ENCODE assay signal across 27 mouse cellular contexts in the genomic region with DNA sequence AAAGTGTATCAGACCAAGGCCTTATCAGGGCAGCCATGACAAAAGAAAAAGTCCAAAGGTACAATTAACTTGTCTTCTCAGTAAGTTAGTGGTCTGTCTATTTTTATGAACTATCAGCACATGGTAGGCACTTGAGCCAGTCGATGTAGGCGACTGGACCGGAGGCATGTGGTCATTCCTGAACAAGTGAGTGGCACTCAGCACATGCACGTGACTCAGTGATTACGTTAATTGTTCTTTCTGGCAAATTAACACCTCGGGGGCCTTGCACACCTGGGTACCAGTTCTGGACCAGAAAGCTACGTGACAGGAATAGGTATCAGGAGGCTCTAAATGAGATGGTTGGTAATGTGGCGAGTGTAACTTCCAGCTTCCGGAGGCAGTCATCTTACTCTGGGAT. TPM values are rescaled to one million over a fixed set of nuclear protein-coding genes. Genes with fewer than 3 reads are reported as not detected.
DNase-seq lines count a peak whose midpoint lies in the region; ATAC-seq lines count a peak whose summit lies in the region.
"Had no signal": no experiment of that assay in that cellular context is flagged by ENCODE, and none has a peak within 500 bp of the region (broad histone marks: within the 10 kb centered on the region; RNA-seq: fewer than 3 reads in every experiment).

No protein-coding gene starts in this region.

- peak overlapping the region in 1 of 2 experiments; percentile 12; a peak in 2 of 4 replicates for H3K27ac ChIP-seq in heart, embryonic 14.5 days (replicated peaks in 1 of 2; ENCODE audit: control insufficient read depth in 1 of 2, insufficient read depth in 1 of 2, low read depth in 2 of 2, low read length in 2 of 2)
- H3K27ac ChIP-seq: embryonic facial prominence, embryonic 13.5 days; forebrain, embryonic 10.5 days; forebrain, embryonic 15.5 days; gastrocnemius, adult 2 months; hindbrain, embryonic 14.5 days; layer of hippocampus, adult 2 months; left cerebral cortex, adult 2 months; limb, embryonic 12.5 days; liver, embryonic 12.5 days; neural tube, embryonic 13.5 days had no signal

- H3K9ac ChIP-seq in heart, embryonic 14.5 days (ENCODE audit: low read length): no peak overlapping the region
- H3K9ac ChIP-seq: embryonic facial prominence, embryonic 13.5 days; forebrain, embryonic 15.5 days; hindbrain, embryonic 14.5 days; limb, embryonic 12.5 days; liver, embryonic 12.5 days; liver, postnatal 0 days; neural tube, embryonic 13.5 days had no signal

- peaks cover 41% of the 10 kb centered on the region for H3K36me3 ChIP-seq in heart, embryonic 14.5 days (ENCODE audit: control insufficient read depth, insufficient read depth, low read length)

- no peak for ATAC-seq in heart, embryonic 14.5 days (ENCODE audit: insufficient number of reproducible peaks, insufficient read depth, low FRiP score, low read depth)
- ATAC-seq: forebrain, embryonic 15.5 days; liver, embryonic 12.5 days; liver, postnatal 0 days had no signal

- DNase-seq in heart, adult 11 months: peak; percentile 88
- no peak for DNase-seq in heart, postnatal 4 days
- DNase-seq in heart, postnatal 25 days (ENCODE audit: low spot score): no peak
- peak; percentile 49 for DNase-seq in kidney, adult 9 months
- no peak for DNase-seq in kidney, postnatal 4 days
- peak; percentile 5 for DNase-seq in ZHBTc4 (ENCODE audit: low read depth, low spot score)
- DNase-seq: adrenal gland, postnatal 14 days; cerebellum, adult 11-12 months; cerebellum, postnatal 10 days; gastrocnemius, adult 2 months; kidney, adult 18-20 months; liver, postnatal 0 days; lung, postnatal 36 days; thymus, adult 2 months; thymus, postnatal 36 days had no signal

- 0 out of 2 replicates have a peak overlapping the region, but pooled peaks have one; percentile 2 for H3K4me2 ChIP-seq in heart, embryonic 14.5 days (ENCODE audit: low read length)
- H3K4me2 ChIP-seq: embryonic facial prominence, embryonic 13.5 days; forebrain, embryonic 15.5 days; hindbrain, embryonic 14.5 days; limb, embryonic 12.5 days; liver, embryonic 12.5 days; midbrain, embryonic 11.5 days; neural tube, embryonic 13.5 days had no signal

- H3K4me1 ChIP-seq in heart, embryonic 14.5 days (ENCODE audit: control insufficient read depth in 2 of 2, insufficient read depth in 2 of 2, low read length in 2 of 2): peaks cover 18 to 30% of the 10 kb centered on the region in 2 experiments
- H3K4me1 ChIP-seq: liver, embryonic 12.5 days had no signal

- WGBS in heart, embryonic 14.5 days: 42% methylated on average over 9 of the region's 9 CpGs

- intact Hi-C loops in heart, postnatal 25 days (cut with DNase I): no loop called here

- no peak overlapping the region for H3K4me3 ChIP-seq in heart, embryonic 14.5 days (ENCODE audit: control insufficient read depth in 1 of 2, insufficient read depth in 1 of 2, low read depth in 1 of 2, low read length in 2 of 2)
- H3K4me3 ChIP-seq: embryonic facial prominence, embryonic 13.5 days; forebrain, embryonic 10.5 days; forebrain, embryonic 15.5 days; gastrocnemius, adult 2 months; layer of hippocampus, adult 2 months; left cerebral cortex, adult 2 months; limb, embryonic 12.5 days; liver, embryonic 12.5 days; neural tube, embryonic 13.5 days had no signal

- no peaks in the 10 kb centered on the region for H3K27me3 ChIP-seq in heart, embryonic 14.5 days (ENCODE audit: control insufficient read depth, insufficient read depth, low read length)
- H3K27me3 ChIP-seq: embryonic facial prominence, embryonic 13.5 days; forebrain, embryonic 15.5 days; limb, embryonic 12.5 days; liver, embryonic 12.5 days; neural tube, embryonic 13.5 days had no signal

- no peaks in the 10 kb centered on the region for H3K9me3 ChIP-seq in heart, embryonic 14.5 days (ENCODE audit: control insufficient read depth, low read length)
- H3K9me3 ChIP-seq: embryonic facial prominence, embryonic 13.5 days; forebrain, embryonic 15.5 days; G1E; limb, embryonic 12.5 days; liver, embryonic 12.5 days; neural tube, embryonic 13.5 days had no signal

RNA-seq across cellular contexts. Expression of a gene that starts 51.5 kb away (rescaled TPM):
- total RNA-seq in heart, postnatal 4 days (2021): 10 to 100 TPM; 37.8 to 43.5 TPM
- polyA plus RNA-seq in heart, embryonic 14.5 days (2014; fragmentation: Nextera tagmentation; extraction: Ambion mirVana): 16.9 and 17.3 TPM in 2 replicates
- 10 to 100 TPM; 29.9 to 36.7 TPM for total RNA-seq in heart, postnatal 25 days (2021)

Comparison
In these comparisons a context has a peak if more than half of its experiments do, and no peak if none do; other contexts are left out.
1. DNase-seq: peak in heart, adult 11 months (single experiment), kidney, adult 9 months (single experiment) and ZHBTc4 (single experiment); none in heart, postnatal 4 days (single experiment), heart, postnatal 25 days (single experiment) and kidney, postnatal 4 days (0 of 2).